Mouse (Mus musculus): Measurements from ENCODE around the gene Fto.

Gene Fto

GRCm38 (mm10) chr8:91324916-91325315, 11.6 kb downstream of the Fto start:
- no peak for DNase-seq

GRCm38 (mm10) chr8:91326018-91326417, 12.7 kb downstream of the Fto start:
- no peak for DNase-seq

- no peak for DNase-seq
These were observed 13.6 kb downstream of the Fto start for GRCm38 (mm10) chr8:91326946-91327345.

GRCm38 (mm10) chr8:91327471-91328205, 14.3 kb downstream of the Fto start:
- no peak for DNase-seq

- no peak for DNase-seq
These were observed 15.7 kb downstream of the Fto start for GRCm38 (mm10) chr8:91329056-91329455.

GRCm38 (mm10) chr8:91329461-91329850, 16.1 kb downstream of the Fto start:
- DNase-seq: no peak

GRCm38 (mm10) chr8:91338389-91339154, 25.2 kb downstream of the Fto start:
- DNase-seq: no peak

GRCm38 (mm10) chr8:91339651-91340050, 26.3 kb downstream of the Fto start:
- DNase-seq: no peak

GRCm38 (mm10) chr8:91340746-91341145, 27.4 kb downstream of the Fto start:
- DNase-seq: no peak

GRCm38 (mm10) chr8:91342196-91342595, 28.9 kb downstream of the Fto start:
- DNase-seq: no peak

GRCm38 (mm10) chr8:91342798-91343197, 29.5 kb downstream of the Fto start:
- DNase-seq: no peak

- no peak for DNase-seq
These were observed 31.3 kb downstream of the Fto start for GRCm38 (mm10) chr8:91344659-91345058.

- DNase-seq: no peak
These were observed 33.8 kb downstream of the Fto start for GRCm38 (mm10) chr8:91347146-91347545.

- DNase-seq: no peak
These were observed 34.3 kb downstream of the Fto start for GRCm38 (mm10) chr8:91347595-91347994.

- no peak for DNase-seq
These were observed 36.5 kb downstream of the Fto start for GRCm38 (mm10) chr8:91349816-91350215.

GRCm38 (mm10) chr8:91350628-91351027, 37.3 kb downstream of the Fto start:
- DNase-seq: no peak

GRCm38 (mm10) chr8:91352598-91352997, 39.3 kb downstream of the Fto start:
- no peak for DNase-seq

- no peak for DNase-seq
These were observed 39.7 kb downstream of the Fto start for GRCm38 (mm10) chr8:91353062-91353461.

- no peak for DNase-seq
These were observed 40.6 kb downstream of the Fto start for GRCm38 (mm10) chr8:91353907-91354306.

- DNase-seq: no peak
These were observed 42.1 kb downstream of the Fto start for GRCm38 (mm10) chr8:91355301-91355905.

- no peak for DNase-seq
These were observed 42.8 kb downstream of the Fto start for GRCm38 (mm10) chr8:91355956-91356699.

GRCm38 (mm10) chr8:91357493-91358014, 44.2 kb downstream of the Fto start:
- no peak for DNase-seq

GRCm38 (mm10) chr8:91358016-91358415, 44.7 kb downstream of the Fto start:
- DNase-seq: no peak

All from right cerebral cortex, postnatal 14 days (tissue).